Mouse (Mus musculus): Measurements from ENCODE around the gene E130218I03Rik. TPM values are rescaled to one million over a fixed set of nuclear protein-coding genes. Genes with fewer than 3 reads are reported as not detected.
A peak's percentile ranks its signal among the peaks of the same experiment; 100 is the strongest.

Gene E130218I03Rik
- total and polyA plus RNA-seq, 2 experiments from 2014 or later = 0.31 to 0.95 TPM

- no peaks in the 10 kb centered on the region for H3K9me3 ChIP-seq (ENCODE audit: low read length)
- WGBS = 20% methylated on average over 4 of the region's 4 CpGs
- ATAC-seq = no peak
- H3K4me3 ChIP-seq (ENCODE audit: low read length) = no peak overlapping the region
- DNase-seq (ENCODE audit: low spot score) = no peak
- peaks cover 15% of the 10 kb centered on the region for H3K27me3 ChIP-seq (ENCODE audit: insufficient read depth, low read length)
- H3K4me1 ChIP-seq (ENCODE audit: insufficient read depth, low read length) = peaks cover 3% of the 10 kb centered on the region; the same call in 1 of the 2 replicates
- no peak overlapping the region for H3K9ac ChIP-seq (replicated peaks; ENCODE audit: low read length)
- H3K27ac ChIP-seq = no peak overlapping the region
- no peaks in the 10 kb centered on the region for H3K36me3 ChIP-seq (ENCODE audit: insufficient read depth, low read length)
- no peak for TF ChIP-seq CTCF (IDR thresholded peaks at IDR 0.05; ENCODE audit: low read depth)
- H3K4me2 ChIP-seq (ENCODE audit: low read depth, low read length) = no peak overlapping the region
Measured at GRCm38 (mm10) chr4:134255854-134256253, 12.4 kb downstream of the E130218I03Rik start.

GRCm38 (mm10) chr4:134256407-134257197 is 13.1 kb downstream of the E130218I03Rik start:
- WGBS = 16% methylated on average over 19 of the region's 19 CpGs
- no peak overlapping the region for H3K27ac ChIP-seq
- H3K4me1 ChIP-seq (ENCODE audit: insufficient read depth, low read length) = no peaks in the 10 kb centered on the region
- no peak overlapping the region for H3K9ac ChIP-seq (replicated peaks; ENCODE audit: low read length)
- DNase-seq (ENCODE audit: low spot score) (no peak), ATAC-seq (no peak)
- no peaks in the 10 kb centered on the region for H3K36me3 ChIP-seq (ENCODE audit: insufficient read depth, low read length)
- no peak overlapping the region for H3K4me2 ChIP-seq (ENCODE audit: low read depth, low read length)
- peaks cover 15% of the 10 kb centered on the region for H3K27me3 ChIP-seq (ENCODE audit: insufficient read depth, low read length)
- no peak overlapping the region for H3K4me3 ChIP-seq (ENCODE audit: low read length)
- TF ChIP-seq CTCF (IDR thresholded peaks at IDR 0.05; ENCODE audit: low read depth) = no peak
- no peaks in the 10 kb centered on the region for H3K9me3 ChIP-seq (ENCODE audit: low read length)

GRCm38 (mm10) chr4:134257198-134258009 is 13.9 kb downstream of the E130218I03Rik start:
- Histone ChIP-seq H3K9ac (replicated peaks; ENCODE audit: low read length) (no peak overlapping the region), H3K27me3 (ENCODE audit: insufficient read depth, low read length) (peaks cover 8% of the 10 kb centered on the region), H3K27ac (no peak overlapping the region), H3K4me3 (ENCODE audit: low read length) (no peak overlapping the region), H3K36me3 (ENCODE audit: insufficient read depth, low read length) (no peaks in the 10 kb centered on the region), H3K9me3 (ENCODE audit: low read length) (no peaks in the 10 kb centered on the region), H3K4me2 (ENCODE audit: low read depth, low read length) (no peak overlapping the region), H3K4me1 (ENCODE audit: insufficient read depth, low read length) (no peaks in the 10 kb centered on the region)
- ATAC-seq (no peak), DNase-seq (ENCODE audit: low spot score) (no peak)
- TF ChIP-seq CTCF (IDR thresholded peaks at IDR 0.05; ENCODE audit: low read depth) = no peak
- WGBS = 16% methylated on average over 11 of the region's 11 CpGs

- no peak overlapping the region for H3K27ac ChIP-seq
- 61% methylated on average over 11 of the region's 11 CpGs for WGBS
- H3K4me3 ChIP-seq (ENCODE audit: low read length) = no peak overlapping the region
- no peak for TF ChIP-seq CTCF (IDR thresholded peaks at IDR 0.05; ENCODE audit: low read depth)
- H3K4me1 ChIP-seq (ENCODE audit: insufficient read depth, low read length) = no peaks in the 10 kb centered on the region
- ATAC-seq (no peak), DNase-seq (ENCODE audit: low spot score) (no peak)
- H3K9ac ChIP-seq (replicated peaks; ENCODE audit: low read length) = no peak overlapping the region
- peaks cover 5% of the 10 kb centered on the region; the same call in 1 of the 2 replicates for H3K27me3 ChIP-seq (ENCODE audit: insufficient read depth, low read length)
- no peak overlapping the region for H3K4me2 ChIP-seq (ENCODE audit: low read depth, low read length)
- H3K9me3 ChIP-seq (ENCODE audit: low read length) = no peaks in the 10 kb centered on the region
- no peaks in the 10 kb centered on the region for H3K36me3 ChIP-seq (ENCODE audit: insufficient read depth, low read length)
Measured at GRCm38 (mm10) chr4:134258354-134258753, 14.9 kb downstream of the E130218I03Rik start.

- H3K4me1 ChIP-seq (ENCODE audit: insufficient read depth, low read length) = no peaks in the 10 kb centered on the region
- peak; percentile 48 for DNase-seq (ENCODE audit: low spot score)
- 43% methylated on average over 6 of the region's 6 CpGs for WGBS
- peak; percentile 71 for TF ChIP-seq CTCF (IDR thresholded peaks at IDR 0.05; ENCODE audit: low read depth)
- no peak overlapping the region for H3K4me3 ChIP-seq (ENCODE audit: low read length)
- H3K27me3 ChIP-seq (ENCODE audit: insufficient read depth, low read length) = no peaks in the 10 kb centered on the region
- H3K9ac ChIP-seq (replicated peaks; ENCODE audit: low read length) = no peak overlapping the region
- no peak overlapping the region for H3K27ac ChIP-seq
- H3K36me3 ChIP-seq (ENCODE audit: insufficient read depth, low read length) = no peaks in the 10 kb centered on the region
- no peak overlapping the region for H3K4me2 ChIP-seq (ENCODE audit: low read depth, low read length)
- no peaks in the 10 kb centered on the region for H3K9me3 ChIP-seq (ENCODE audit: low read length)
- no peak for ATAC-seq
Measured at GRCm38 (mm10) chr4:134263191-134263590, 19.7 kb downstream of the E130218I03Rik start.

GRCm38 (mm10) chr4:134265860-134266585 is 22.6 kb downstream of the E130218I03Rik start:
- Histone ChIP-seq H3K27me3 (ENCODE audit: insufficient read depth, low read length) (no peaks in the 10 kb centered on the region), H3K9me3 (ENCODE audit: low read length) (no peaks in the 10 kb centered on the region), H3K4me3 (ENCODE audit: low read length) (no peak overlapping the region), H3K4me2 (ENCODE audit: low read depth, low read length) (no peak overlapping the region), H3K4me1 (ENCODE audit: insufficient read depth, low read length) (no peaks in the 10 kb centered on the region), H3K9ac (replicated peaks; ENCODE audit: low read length) (no peak overlapping the region), H3K36me3 (ENCODE audit: insufficient read depth, low read length) (no peaks in the 10 kb centered on the region), H3K27ac (no peak overlapping the region)
- ATAC-seq (no peak), DNase-seq (ENCODE audit: low spot score) (no peak)
- WGBS = 66% methylated on average over 9 of the region's 9 CpGs
- no peak for TF ChIP-seq CTCF (IDR thresholded peaks at IDR 0.05; ENCODE audit: low read depth)
